Mouse (Mus musculus): ENCODE measurements around the gene Gp1bb.

Gp1bb gene

GRCm38 (mm10) chr16:18601447-18601846 is 20.8 kb downstream of the Gp1bb start:
- no peak for DNase-seq

DNA sequence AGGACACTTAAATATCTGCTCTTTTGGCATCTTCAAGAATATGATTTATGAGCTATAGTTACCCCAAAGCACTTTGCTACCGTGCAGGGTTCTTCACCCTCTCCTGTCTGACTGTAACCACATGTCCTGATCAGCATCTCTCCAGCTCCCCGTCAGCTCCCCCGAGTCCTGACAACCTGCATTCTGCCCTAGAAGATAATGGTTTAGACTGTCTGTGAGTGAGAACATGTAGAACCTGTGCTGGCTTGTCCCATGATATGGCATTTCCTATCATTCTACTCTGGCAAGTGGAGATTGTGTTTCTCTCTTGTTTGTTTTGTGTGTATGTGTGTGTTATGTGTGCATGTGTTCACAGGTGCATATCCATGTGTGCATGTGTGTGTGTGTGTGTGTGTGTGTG is 24.2 kb downstream of the Gp1bb start:
- no peak for DNase-seq

DNA sequence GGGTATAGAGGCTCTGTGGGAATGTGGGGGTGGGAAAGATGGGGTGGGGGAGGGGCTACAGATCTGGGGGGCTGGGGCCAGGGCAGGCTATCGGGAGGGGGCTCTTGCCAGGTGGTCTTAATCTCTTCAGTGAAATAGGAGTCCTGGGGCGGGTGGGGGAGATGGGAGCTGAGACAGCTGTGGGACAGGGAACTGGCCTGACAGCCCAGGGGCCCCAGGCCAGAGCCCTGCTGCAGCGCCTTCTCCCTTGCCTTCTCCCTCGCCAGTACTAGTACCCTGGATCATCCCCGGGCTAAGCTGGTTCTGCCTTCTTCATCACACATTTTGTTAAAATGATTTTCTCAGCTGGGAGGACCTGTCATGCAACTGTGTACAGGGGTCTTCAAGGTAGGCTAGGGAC is 25.9 kb downstream of the Gp1bb start:
- no peak for DNase-seq

DNA sequence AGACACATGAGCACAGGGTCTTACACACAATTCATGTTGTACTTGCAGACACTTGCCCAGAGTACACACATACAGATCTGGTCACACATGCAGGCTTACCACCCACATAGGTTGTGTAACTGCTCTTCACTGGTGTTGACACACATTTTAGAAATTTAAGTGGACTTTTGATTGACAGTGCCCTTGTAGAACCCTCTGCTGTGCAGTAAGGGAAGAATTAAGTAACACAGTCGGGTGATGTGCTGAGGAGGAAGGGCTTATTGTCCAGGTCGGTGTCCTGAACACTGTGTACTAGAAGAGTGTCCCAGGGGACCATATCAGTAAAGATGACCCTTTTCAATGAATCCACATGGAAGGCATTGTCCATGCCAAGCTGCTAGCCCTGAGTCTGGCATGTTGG is 28.3 kb downstream of the Gp1bb start:
- DNase-seq: no peak

DNA sequence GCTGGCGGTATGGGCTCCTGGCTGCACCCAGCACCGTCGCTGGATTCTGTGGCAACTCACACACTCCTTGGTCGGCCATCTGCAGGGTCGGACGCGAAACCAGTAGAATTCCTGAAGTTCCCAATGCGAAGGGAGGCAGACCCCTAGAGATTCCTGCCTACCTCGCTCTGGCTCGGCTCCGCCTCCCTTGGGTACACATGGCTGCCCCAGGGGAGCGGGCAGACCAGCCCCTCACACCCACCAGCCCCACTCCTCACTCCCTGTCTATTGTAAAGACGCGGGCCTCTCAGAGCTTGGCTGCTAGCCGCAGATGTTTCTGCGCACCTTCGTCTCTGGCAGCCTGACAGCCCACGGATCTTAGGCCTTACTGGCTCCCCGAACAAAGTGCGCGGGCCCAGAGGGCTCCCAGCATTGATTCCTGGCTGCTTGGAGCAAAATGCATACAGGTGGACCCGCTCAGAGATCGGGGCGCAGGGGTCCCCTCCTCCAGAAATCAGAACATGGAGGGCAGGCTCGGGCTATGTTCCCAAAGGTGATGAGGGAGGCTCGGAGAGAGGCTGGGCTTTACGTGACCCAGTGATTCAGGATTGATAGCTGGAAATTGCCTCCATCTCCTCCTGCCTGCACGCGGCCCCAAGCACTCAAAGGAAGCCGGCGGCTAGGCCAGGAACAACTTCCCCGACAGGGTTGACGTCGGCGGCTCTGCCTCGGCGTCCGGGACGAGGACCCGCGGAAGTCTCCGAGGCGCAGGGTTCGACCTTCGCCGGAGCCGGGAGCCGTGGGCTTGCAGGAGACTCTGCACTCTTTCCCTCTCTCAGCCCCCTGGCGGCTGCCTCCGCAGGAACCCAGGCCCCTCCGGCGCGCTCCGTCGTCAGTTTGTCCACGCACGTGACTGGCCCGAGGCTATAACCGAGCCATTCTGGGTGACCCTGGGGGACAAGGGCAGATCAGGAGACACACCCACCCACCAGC is 30.9 kb downstream of the Gp1bb start:
- DNase-seq: no peak

DNA sequence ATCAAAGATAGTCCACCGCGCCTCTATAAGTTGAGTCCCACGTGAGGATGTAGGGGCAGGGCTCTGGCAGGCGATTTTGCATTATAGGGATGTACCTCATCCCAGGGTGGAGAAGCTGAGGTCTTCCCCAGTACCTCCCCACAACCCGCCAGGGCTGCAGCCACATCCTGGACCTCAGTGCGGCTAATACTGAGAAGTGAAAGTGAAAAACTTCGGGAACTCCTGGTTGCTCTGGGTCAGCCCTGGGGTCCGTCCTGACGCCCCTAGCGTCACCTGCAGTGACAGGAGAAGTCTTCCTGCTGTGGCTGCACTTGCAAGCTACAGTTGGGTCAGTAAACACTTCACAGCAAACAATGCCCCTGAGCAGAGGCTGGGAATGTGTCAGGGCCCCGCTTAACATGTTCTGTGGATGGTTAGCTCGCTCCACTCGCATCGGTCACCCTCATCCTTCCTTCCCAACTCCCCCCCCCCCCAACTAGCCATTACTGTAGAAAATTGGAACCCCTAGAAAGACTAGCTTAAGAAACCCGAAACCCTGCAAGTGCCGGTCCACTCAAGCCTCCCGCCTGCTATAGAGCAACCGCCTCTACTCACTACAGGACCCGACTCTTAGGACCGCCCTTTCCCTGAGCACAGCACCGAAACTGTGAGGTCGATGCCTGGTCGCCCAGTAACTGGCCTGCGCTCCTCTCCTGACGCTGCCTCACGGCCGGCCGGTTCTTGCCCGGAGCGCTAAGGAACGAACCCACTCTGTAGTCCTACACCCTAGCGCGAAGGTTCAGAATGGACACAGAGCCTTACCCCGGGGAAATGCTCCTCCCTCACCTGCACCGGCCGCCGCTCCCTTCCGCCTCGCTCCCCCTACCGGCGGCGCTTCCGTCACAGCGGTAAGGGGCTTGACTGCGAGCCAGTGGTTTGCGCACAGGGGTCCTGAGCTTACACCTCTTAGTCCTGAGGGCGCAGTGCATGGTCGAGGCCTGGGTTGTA is 32.1 kb downstream of the Gp1bb start, which contains the start of gene Tbx1:
Gene Tbx1, minus strand, starts transcription at position 868 of the 987 bp plus-strand sequence.
- DNase-seq: no peak

GRCm38 (mm10) chr16:18589080-18589621 is 33.1 kb downstream of the Gp1bb start:
- DNase-seq: no peak

DNA sequence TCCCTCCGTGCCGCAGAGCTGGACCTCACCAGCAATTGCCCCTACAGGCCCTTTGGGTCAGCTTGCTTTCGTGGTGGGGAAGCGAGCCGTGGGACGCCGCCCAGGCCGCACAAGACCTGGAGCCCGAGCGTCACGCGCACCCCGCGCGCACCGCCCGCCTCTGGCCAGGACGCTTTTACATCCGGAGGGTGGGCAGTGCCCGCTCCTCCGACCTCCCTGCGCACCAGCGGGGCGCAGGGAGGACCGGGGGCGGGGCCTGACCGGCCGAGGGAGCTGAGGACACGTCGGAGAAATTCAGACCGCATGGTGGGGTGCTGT is 33.5 kb downstream of the Gp1bb start:
- no peak for DNase-seq

- no peak for DNase-seq
Measured at GRCm38 (mm10) chr16:18587847-18588737, 34.1 kb downstream of the Gp1bb start.

GRCm38 (mm10) chr16:18586906-18587546 is 35.2 kb downstream of the Gp1bb start:
- DNase-seq: no peak

DNA sequence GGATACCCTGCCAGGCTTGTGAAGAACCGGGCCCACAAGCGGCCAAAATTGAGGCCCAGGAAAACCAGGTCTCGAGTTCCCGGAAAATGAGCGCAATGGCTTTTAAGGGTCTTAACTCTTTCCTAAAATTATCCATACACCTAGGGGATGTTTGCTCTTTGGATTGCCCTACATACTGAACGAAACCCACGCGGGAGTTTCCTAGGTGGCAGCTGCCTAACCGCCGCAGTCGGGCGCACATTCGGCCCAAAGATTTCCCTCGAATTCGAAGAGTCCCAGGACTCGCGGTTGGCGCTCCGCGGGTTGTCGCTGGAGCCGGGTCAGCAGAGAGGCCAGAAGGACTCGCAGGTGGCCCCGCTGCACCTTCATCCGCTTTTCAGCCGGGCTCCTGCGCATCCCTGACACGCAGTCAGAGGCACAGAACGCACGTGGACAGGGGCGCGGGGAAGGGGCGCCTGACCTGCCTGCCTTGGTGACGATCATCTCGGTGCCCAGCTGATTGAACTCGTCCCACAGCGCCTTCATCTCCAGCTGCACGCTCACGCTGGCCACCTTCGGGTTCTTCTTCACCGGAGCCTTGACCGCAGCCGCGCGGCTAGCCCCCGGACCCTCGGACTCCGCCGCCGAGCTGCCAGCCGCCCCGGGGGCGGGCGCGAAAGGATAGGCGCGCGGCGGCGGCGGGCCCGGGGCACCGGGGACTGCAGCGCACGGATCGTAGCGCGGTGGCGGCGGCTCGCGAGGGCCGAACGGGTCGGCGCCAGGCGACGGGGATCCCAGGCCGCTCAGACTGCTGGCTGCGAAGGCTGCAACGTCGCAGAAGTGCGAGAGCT is 35.9 kb downstream of the Gp1bb start:
- no peak for DNase-seq

- DNase-seq: no peak
Measured at GRCm38 (mm10) chr16:18585676-18586075, 36.5 kb downstream of the Gp1bb start.

DNA sequence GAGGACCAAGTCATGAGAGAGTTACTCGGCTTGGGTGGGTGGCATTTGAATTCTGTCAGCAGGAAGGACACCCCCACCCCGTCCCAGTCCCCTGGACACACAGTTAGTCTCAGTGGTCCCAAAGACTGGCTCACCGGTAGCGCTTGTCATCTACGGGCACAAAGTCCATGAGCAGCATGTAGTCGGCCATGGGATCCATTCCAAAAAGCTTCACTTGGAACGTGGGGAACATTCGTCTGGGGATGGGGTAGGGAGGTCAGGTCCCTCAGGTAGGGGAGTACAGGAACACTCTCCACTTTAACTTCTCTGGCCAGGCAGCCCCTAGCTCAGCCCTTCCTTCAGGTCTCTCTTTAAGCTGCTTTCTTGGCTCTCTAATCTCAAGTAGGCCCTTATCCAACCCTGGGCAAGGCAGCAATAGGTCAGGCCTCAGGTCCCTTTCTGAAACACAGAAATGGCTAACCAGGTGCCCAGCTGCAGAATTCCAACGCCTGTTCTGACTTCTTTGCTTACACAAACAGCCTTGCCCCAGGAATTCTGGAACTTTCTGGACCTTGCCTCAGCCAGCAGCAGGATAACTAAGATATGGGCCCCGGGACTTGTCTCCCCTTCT is 37.2 kb downstream of the Gp1bb start:
- no peak for DNase-seq

GRCm38 (mm10) chr16:18583673-18584357 is 38.4 kb downstream of the Gp1bb start:
- no peak for DNase-seq

DNA sequence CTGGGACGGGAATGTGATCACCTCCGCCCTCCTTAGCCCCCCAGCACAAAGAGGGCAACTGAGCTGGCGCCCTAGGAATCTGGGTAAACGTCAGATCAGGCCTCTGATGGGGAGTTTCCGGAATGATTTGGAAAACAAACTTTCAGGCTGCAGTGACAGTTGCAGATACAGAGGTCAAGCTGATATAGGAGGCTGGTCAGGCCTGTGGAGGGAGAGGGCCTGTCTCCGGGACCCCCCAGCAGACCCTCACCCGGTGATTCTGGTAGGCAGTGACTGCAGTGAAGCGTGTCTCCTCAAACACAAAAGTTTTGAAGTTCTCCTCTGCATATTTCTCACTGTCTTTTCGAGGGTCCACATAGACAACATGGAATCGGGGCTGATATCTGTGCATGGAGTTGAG is 39.0 kb downstream of the Gp1bb start:
- DNase-seq: no peak

DNA sequence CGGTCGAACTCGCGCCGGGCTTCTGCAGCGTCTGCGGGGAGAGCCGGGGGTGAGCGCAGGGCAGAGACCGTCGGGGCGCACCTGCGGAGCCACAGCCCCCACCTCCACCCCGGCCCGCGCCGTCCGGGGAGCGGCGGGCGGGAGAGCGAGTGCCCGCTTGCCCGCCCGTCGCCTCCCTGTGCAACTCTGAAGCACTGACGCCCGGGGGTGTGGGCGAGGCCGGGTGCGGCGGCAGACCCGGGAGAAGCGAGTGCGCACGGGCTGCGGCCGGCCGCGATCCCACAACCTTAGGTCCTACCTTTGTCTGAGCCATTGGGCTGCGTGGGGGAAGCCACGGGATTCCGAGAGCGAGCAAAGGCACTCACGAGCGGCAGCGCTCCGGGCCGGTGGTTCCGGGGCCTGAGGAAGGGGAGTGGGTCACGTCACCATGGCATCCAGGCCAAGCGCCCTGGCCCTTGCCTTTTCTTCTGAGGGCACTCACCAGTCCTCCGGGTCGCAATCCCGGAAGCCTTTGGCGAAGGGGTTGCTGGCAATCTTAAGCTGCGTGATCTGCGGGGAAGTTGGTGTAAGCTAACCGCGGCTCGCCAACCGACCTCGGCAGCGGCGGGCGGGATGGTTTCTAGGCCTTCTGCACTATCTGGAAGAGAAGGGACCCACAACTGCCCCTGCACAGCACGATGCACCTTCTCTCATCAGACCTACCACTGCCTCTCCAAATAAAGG is 39.6 kb downstream of the Gp1bb start:
- DNase-seq: no peak

DNA sequence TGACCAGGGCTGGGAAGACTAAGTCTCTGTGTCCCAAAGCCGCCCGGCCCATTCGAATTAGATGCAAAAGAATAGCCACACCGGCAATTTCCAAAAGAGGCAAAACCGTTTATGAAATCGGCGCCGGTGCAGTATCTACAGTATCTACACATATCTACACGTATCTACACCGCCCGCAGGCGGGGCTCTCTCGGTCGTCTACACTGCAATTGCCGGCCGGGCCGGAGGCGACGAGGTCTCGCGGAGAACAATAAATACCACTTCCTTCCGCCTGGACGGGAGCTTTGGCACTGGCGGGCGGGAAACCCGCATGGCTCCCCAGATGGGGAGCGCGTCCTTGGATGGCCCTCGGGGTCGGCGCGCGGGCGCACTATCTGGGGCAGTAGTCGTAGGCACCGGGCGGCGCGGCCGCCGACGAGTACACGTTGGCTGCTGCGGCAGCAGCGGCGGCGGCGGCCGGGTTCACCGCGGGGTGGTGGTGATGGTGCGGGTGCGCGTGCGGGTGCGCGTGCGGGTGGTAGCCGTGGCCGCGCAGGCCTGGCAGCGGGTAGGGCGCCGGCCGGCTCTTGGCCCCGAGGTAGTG is 40.5 kb downstream of the Gp1bb start:
- no peak for DNase-seq

DNA sequence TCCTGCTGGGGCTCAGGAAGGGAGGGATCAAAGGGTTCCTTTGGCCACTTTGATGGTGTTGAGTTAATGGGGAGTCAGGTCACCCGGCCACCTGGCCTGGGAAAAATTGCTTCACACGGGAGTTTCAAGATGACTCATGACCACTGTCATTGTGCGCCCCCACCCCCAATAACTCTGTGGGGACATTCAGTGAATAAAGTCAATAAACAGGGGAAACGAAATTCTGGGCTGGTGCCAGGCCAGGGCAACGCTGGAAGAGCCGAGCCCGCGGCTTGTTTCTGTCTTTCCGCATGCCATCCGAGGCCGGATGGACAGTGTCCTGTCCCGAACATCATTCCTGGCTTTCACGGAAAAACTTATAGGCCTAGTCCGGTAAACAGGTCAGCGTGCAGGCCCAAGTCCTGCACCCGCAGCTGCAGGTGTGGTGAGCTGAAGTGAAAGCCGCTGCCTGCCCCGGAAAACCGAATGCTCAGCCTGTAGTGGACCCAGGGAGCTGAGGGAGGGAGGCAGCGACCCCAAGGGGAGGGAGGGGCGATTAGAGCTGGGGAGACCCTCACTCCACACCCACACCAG is 41.1 kb downstream of the Gp1bb start:
- DNase-seq: no peak

Measured in cerebellum, adult 18-20 months (tissue).